Mouse (Mus musculus) E14TG2a.4 (cell line): Measurements from ENCODE around the gene Atp8a1.

Experiments
- CTCF ChIP-seq: conservative IDR thresholded peaks from 2 replicates; pipeline ENCODE4 v1.5.1; 2014; ENCODE audit warnings: low read length
- NANOG ChIP-seq: IDR thresholded peaks from 2 replicates; pipeline ENCODE4 v1.6.1; 2014; ENCODE audit warnings: borderline replicate concordance, low read length, mixed read lengths

DNA sequence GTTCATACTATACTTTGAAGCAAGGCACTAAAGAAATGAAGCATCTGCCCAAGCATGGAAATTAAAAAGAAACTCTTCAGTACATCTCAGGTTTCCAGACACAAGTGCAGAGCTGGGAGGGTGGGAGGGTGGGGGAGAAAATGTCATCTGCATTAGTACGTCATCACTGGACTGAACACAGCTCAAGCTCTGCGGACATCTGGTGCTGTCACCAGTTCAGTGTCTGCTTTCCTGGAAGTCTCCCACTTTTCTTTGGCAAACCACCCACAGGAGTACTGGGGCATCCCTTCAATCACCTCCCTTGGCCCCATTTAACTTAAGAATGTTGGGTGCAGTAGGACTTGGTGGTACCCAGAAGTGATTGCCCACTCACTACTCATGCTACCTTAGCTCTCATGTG lies 22.6 kb downstream of the Atp8a1 start:
- TF ChIP-seq CTCF: no peak
- TF ChIP-seq NANOG: no peak
